Comparison of ENCODE assay signal across 19 mouse cellular contexts in the genomic region with DNA sequence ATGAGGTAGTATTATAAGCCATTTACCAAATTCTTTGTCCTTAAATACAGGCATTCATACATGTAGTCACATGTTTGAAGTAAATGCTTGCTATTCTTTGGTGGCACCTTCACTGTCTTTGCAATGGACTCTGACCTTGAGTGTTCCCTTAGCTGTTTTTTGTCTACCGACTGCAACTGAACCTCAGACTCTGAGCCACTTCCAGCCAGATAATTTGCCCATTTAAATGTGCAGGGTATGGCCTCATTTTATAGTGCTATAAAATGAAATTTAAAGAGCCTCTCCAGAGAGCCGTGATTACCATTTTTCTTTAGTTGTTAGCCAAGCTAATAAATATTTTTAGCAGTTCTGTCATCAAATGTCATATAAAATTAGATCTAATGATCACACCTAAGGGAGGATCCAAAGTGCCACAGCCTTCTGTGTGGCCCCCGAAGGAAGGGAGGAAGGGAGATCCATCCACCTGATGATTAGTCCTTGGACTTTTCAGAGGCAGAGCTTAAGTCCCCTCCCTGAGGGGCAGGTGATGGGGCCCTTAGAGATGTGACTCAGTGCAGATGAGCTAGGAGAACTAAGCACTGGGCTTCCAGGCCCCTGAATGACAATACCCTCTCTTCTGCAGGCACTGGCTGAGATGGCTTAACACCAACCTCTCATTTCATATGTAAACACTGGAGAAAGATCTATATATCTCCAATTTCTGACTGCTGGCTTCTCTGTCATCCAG.
DNase-seq lines count a peak whose midpoint lies in the region; ATAC-seq and TF ChIP-seq lines count a peak whose summit lies in the region.
"Had no signal": no experiment of that assay in that cellular context is flagged by ENCODE, and none has a peak within 500 bp of the region (broad histone marks: within the 10 kb centered on the region; RNA-seq: fewer than 3 reads in every experiment).

No protein-coding gene starts in this region.

- H3K27me3 ChIP-seq in intestine, embryonic 15.5 days (replicated peaks), result no peaks in the 10 kb centered on the region
- H3K27me3 ChIP-seq in intestine, postnatal 0 days (replicated peaks; ENCODE audit: control insufficient read depth, insufficient read depth, low read length), result no peaks in the 10 kb centered on the region
- H3K27me3 ChIP-seq in embryonic facial prominence, embryonic 10.5 days (replicated peaks; ENCODE audit: low read depth, poor library complexity, severe bottlenecking), result 0 out of 2 replicates have a peak, but pooled peaks cover under 1% of the 10 kb centered on the region
- H3K27me3 ChIP-seq: embryonic facial prominence, embryonic 13.5 days; embryonic facial prominence, embryonic 15.5 days; forebrain, embryonic 12.5 days had no signal

- H3K9me3 ChIP-seq in intestine, embryonic 15.5 days, result no peaks in the 10 kb centered on the region
- H3K9me3 ChIP-seq in intestine, postnatal 0 days (ENCODE audit: control insufficient read depth), result no peaks in the 10 kb centered on the region
- H3K9me3 ChIP-seq in embryonic facial prominence, embryonic 10.5 days, result no peaks in the 10 kb centered on the region
- H3K9me3 ChIP-seq: embryonic facial prominence, embryonic 13.5 days; embryonic facial prominence, embryonic 15.5 days; forebrain, embryonic 10.5 days; forebrain, embryonic 12.5 days had no signal

- no peak overlapping the region for H3K4me2 ChIP-seq in intestine, embryonic 15.5 days (replicated peaks)
- no peak overlapping the region; the same call in 1 of the 2 replicates for H3K4me2 ChIP-seq in intestine, postnatal 0 days (replicated peaks; ENCODE audit: low read depth)
- H3K4me2 ChIP-seq: embryonic facial prominence, embryonic 13.5 days; embryonic facial prominence, embryonic 15.5 days; forebrain, embryonic 12.5 days had no signal

- H3K4me3 ChIP-seq in intestine, embryonic 15.5 days (replicated peaks), result no peak overlapping the region
- H3K4me3 ChIP-seq in intestine, postnatal 0 days (ENCODE audit: low read depth, low read length), result no peak overlapping the region
- H3K4me3 ChIP-seq in embryonic facial prominence, embryonic 10.5 days, result no peak overlapping the region
- H3K4me3 ChIP-seq: embryonic facial prominence, embryonic 13.5 days; embryonic facial prominence, embryonic 15.5 days; erythroblast, embryonic 14.5 days; forebrain, embryonic 10.5 days; forebrain, embryonic 12.5 days had no signal

- no peak for TF ChIP-seq CTCF in intestine, postnatal 0 days (IDR thresholded peaks at IDR 0.05; ENCODE audit: low read depth)

- 0 out of 2 replicates have a peak, but pooled peaks cover 7% of the 10 kb centered on the region for H3K4me1 ChIP-seq in intestine, embryonic 15.5 days (replicated peaks)
- no peaks in the 10 kb centered on the region; the same call in 1 of the 2 replicates for H3K4me1 ChIP-seq in intestine, postnatal 0 days (replicated peaks; ENCODE audit: control insufficient read depth, insufficient read depth, low read length)
- peaks cover 16% of the 10 kb centered on the region for H3K4me1 ChIP-seq in embryonic facial prominence, embryonic 10.5 days

- H3K9ac ChIP-seq in intestine, embryonic 15.5 days, result no peak overlapping the region
- H3K9ac ChIP-seq in intestine, postnatal 0 days (ENCODE audit: low read depth, low read length), result no peak overlapping the region
- H3K9ac ChIP-seq: embryonic facial prominence, embryonic 13.5 days; embryonic facial prominence, embryonic 15.5 days; forebrain, embryonic 12.5 days had no signal

- no peaks in the 10 kb centered on the region for H3K36me3 ChIP-seq in intestine, embryonic 15.5 days
- no peaks in the 10 kb centered on the region for H3K36me3 ChIP-seq in intestine, postnatal 0 days (ENCODE audit: control insufficient read depth, insufficient read depth)
- H3K36me3 ChIP-seq in embryonic facial prominence, embryonic 10.5 days (replicated peaks), result no peaks in the 10 kb centered on the region
- H3K36me3 ChIP-seq: embryonic facial prominence, embryonic 13.5 days; embryonic facial prominence, embryonic 15.5 days; forebrain, embryonic 10.5 days; forebrain, embryonic 12.5 days had no signal

- no peak overlapping the region for H3K27ac ChIP-seq in intestine, embryonic 15.5 days
- no peak overlapping the region for H3K27ac ChIP-seq in intestine, postnatal 0 days (ENCODE audit: low read depth, low read length)
- H3K27ac ChIP-seq in embryonic facial prominence, embryonic 10.5 days (replicated peaks), result no peak overlapping the region
- H3K27ac ChIP-seq: embryonic facial prominence, embryonic 13.5 days; embryonic facial prominence, embryonic 15.5 days; forebrain, embryonic 10.5 days; forebrain, embryonic 12.5 days had no signal

- 57% methylated on average over 3 of the region's 3 CpGs for WGBS in intestine, embryonic 15.5 days
- WGBS in intestine, postnatal 0 days, result 39% methylated on average over 3 of the region's 3 CpGs
- 80% methylated on average over 3 of the region's 3 CpGs for WGBS in embryonic facial prominence, embryonic 10.5 days

- peak; percentile 81 for ATAC-seq in intestine, embryonic 15.5 days
- peak; percentile 75 for ATAC-seq in intestine, postnatal 0 days
- ATAC-seq: forebrain, embryonic 14.5 days; forebrain, embryonic 16.5 days had no signal

- peak; percentile 28 for DNase-seq in forelimb bud, embryonic 11.5 days (ENCODE audit: low read depth, low spot score)
- no peak for DNase-seq in embryonic facial prominence, embryonic 10.5 days (ENCODE audit: low spot score)
- no peak for DNase-seq in adrenal gland, adult 2 months
- DNase-seq: adrenal gland, adult 8-10 months; adrenal gland, postnatal 25 days; cerebellum, adult 11 months; cerebellum, adult 18-20 months; cerebellum, adult 9-10 months; cerebellum, postnatal 10 days; cerebellum, postnatal 25 days had no signal
